Mouse (Mus musculus): Measurements from ENCODE around the gene Clec4g.
"Not testable (repeated sequence)": the region's sequence is repeated elsewhere in the genome, so short reads cannot be mapped to it uniquely, and the experiment has no call there.

DNA sequence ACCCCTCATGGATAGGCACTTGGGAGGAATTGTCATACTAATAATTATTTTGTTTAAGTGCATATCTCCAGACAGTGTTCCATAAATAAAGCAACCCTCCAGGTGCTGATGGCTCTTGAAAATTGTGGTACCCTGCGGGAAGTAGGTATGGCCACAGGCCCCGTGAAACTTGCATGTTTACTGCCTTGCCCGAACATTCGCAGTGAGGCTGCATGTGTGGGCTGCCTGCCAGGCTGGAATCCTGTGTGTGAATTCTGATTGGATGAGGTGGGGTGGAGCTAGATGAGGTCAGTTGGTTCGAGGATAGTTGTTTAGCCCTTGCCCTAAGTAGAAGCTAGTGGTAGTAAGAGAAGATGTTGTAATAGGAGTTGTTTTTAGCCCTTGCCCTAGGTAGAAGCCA, 48.2 kb upstream of the Clec4g start:
- TF ChIP-seq CTCF, POLR2A (IDR thresholded peaks at IDR 0.05; ENCODE audit: extremely low read depth, insufficient read depth, low read length): not testable (repeated sequence)

Measured in cortical plate, adult 2 months (tissue).